Mouse (Mus musculus): ENCODE data around the gene Mcts2. TPM values are rescaled to one million over a fixed set of nuclear protein-coding genes. Genes with fewer than 3 reads are reported as not detected.

Gene Mcts2
- polyA plus RNA-seq, 1 experiment from 2014 or later, result 25.6 TPM

- H3K9me3 ChIP-seq (ENCODE audit: control insufficient read depth, low read length), result 0 out of 2 replicates have a peak, but pooled peaks cover 4% of the 10 kb centered on the region
- H3K4me3 ChIP-seq (ENCODE audit: control insufficient read depth in 1 of 2, insufficient read depth in 1 of 2, low read depth in 1 of 2, low read length in 2 of 2), result no peak overlapping the region
- H3K27ac ChIP-seq (replicated peaks in 1 of 2; ENCODE audit: control insufficient read depth in 1 of 2, insufficient read depth in 1 of 2, low read depth in 2 of 2, low read length in 2 of 2), result peak overlapping the region in 1 of 2 experiments; percentile 24; a peak in 1 of 4 replicates
- H3K9ac ChIP-seq (ENCODE audit: low read length), result peak overlapping the region; percentile 25; the same call in 1 of the 2 replicates
- no peak for ATAC-seq (ENCODE audit: insufficient number of reproducible peaks, insufficient read depth, low FRiP score, low read depth)
- peaks cover 4 to 11% of the 10 kb centered on the region in 2 experiments; a peak in 2 of 4 replicates for H3K4me1 ChIP-seq (ENCODE audit: control insufficient read depth in 2 of 2, insufficient read depth in 2 of 2, low read length in 2 of 2)
- peaks cover 70% of the 10 kb centered on the region for H3K36me3 ChIP-seq (ENCODE audit: control insufficient read depth, insufficient read depth, low read length)
- 68% methylated on average over 7 of the region's 7 CpGs for WGBS
- H3K4me2 ChIP-seq (ENCODE audit: low read length), result no peak overlapping the region
- H3K27me3 ChIP-seq (ENCODE audit: control insufficient read depth, insufficient read depth, low read length), result no peaks in the 10 kb centered on the region
These were observed 4.9 kb downstream of the Mcts2 start for GRCm38 (mm10) chr2:152691564-152692217.

GRCm38 (mm10) chr2:152693233-152693632 lies 6.4 kb downstream of the Mcts2 start:
- peak overlapping the region; percentile 47 for H3K4me2 ChIP-seq (ENCODE audit: low read length)
- whole genome bisulfite sequencing, result 17% methylated on average over 9 of the region's 9 CpGs
- peaks cover 4 to 11% of the 10 kb centered on the region in 2 experiments; a peak in 2 of 4 replicates for H3K4me1 ChIP-seq (ENCODE audit: control insufficient read depth in 2 of 2, insufficient read depth in 2 of 2, low read length in 2 of 2)
- H3K36me3 ChIP-seq (ENCODE audit: control insufficient read depth, insufficient read depth, low read length), result peaks cover 70% of the 10 kb centered on the region
- ATAC-seq (ENCODE audit: insufficient number of reproducible peaks, insufficient read depth, low FRiP score, low read depth), result no peak
- H3K27ac ChIP-seq (replicated peaks in 1 of 2; ENCODE audit: control insufficient read depth in 1 of 2, insufficient read depth in 1 of 2, low read depth in 2 of 2, low read length in 2 of 2), result 0 out of 4 replicates have a peak overlapping the region, but pooled peaks of 1 of the 2 experiments have one; percentile 37
- H3K27me3 ChIP-seq (ENCODE audit: control insufficient read depth, insufficient read depth, low read length), result no peaks in the 10 kb centered on the region
- H3K4me3 ChIP-seq (ENCODE audit: control insufficient read depth in 1 of 2, insufficient read depth in 1 of 2, low read depth in 1 of 2, low read length in 2 of 2), result no peak overlapping the region
- H3K9ac ChIP-seq (ENCODE audit: low read length), result peak overlapping the region; percentile 58; the same call in 1 of the 2 replicates
- H3K9me3 ChIP-seq (ENCODE audit: control insufficient read depth, low read length), result no peaks in the 10 kb centered on the region

GRCm38 (mm10) chr2:152693735-152694134 lies 6.9 kb downstream of the Mcts2 start:
- Histone ChIP-seq H3K9me3 (ENCODE audit: control insufficient read depth, low read length) (no peaks in the 10 kb centered on the region), H3K27ac (replicated peaks in 1 of 2; ENCODE audit: control insufficient read depth in 1 of 2, insufficient read depth in 1 of 2, low read depth in 2 of 2, low read length in 2 of 2) (0 out of 4 replicates have a peak overlapping the region, but pooled peaks of 1 of the 2 experiments have one; percentile 37), H3K9ac (ENCODE audit: low read length) (peak overlapping the region; percentile 58; the same call in 1 of the 2 replicates), H3K27me3 (ENCODE audit: control insufficient read depth, insufficient read depth, low read length) (no peaks in the 10 kb centered on the region), H3K36me3 (ENCODE audit: control insufficient read depth, insufficient read depth, low read length) (peaks cover 70% of the 10 kb centered on the region), H3K4me2 (ENCODE audit: low read length) (peak overlapping the region; percentile 47), H3K4me3 (ENCODE audit: control insufficient read depth in 1 of 2, insufficient read depth in 1 of 2, low read depth in 1 of 2, low read length in 2 of 2) (no peak overlapping the region), H3K4me1 (ENCODE audit: control insufficient read depth in 2 of 2, insufficient read depth in 2 of 2, low read length in 2 of 2) (peaks cover 4 to 11% of the 10 kb centered on the region in 2 experiments; a peak in 2 of 4 replicates)
- 82% methylated on average over 13 of the region's 13 CpGs for WGBS
- no peak for ATAC-seq (ENCODE audit: insufficient number of reproducible peaks, insufficient read depth, low FRiP score, low read depth)

GRCm38 (mm10) chr2:152694708-152695107 lies 7.9 kb downstream of the Mcts2 start:
- Histone ChIP-seq H3K4me1 (ENCODE audit: control insufficient read depth in 2 of 2, insufficient read depth in 2 of 2, low read length in 2 of 2) (peaks cover 4 to 19% of the 10 kb centered on the region in 2 experiments; a peak in 2 of 4 replicates), H3K27ac (replicated peaks in 1 of 2; ENCODE audit: control insufficient read depth in 1 of 2, insufficient read depth in 1 of 2, low read depth in 2 of 2, low read length in 2 of 2) (0 out of 4 replicates have a peak overlapping the region, but pooled peaks of 1 of the 2 experiments have one; percentile 6), H3K36me3 (ENCODE audit: control insufficient read depth, insufficient read depth, low read length) (peaks cover 70% of the 10 kb centered on the region), H3K9me3 (ENCODE audit: control insufficient read depth, low read length) (no peaks in the 10 kb centered on the region), H3K9ac (ENCODE audit: low read length) (peak overlapping the region; percentile 47; the same call in 1 of the 2 replicates), H3K27me3 (ENCODE audit: control insufficient read depth, insufficient read depth, low read length) (no peaks in the 10 kb centered on the region), H3K4me3 (ENCODE audit: control insufficient read depth in 1 of 2, insufficient read depth in 1 of 2, low read depth in 1 of 2, low read length in 2 of 2) (no peak overlapping the region), H3K4me2 (ENCODE audit: low read length) (no peak overlapping the region)
- WGBS, result 54% methylated on average over 7 of the region's 7 CpGs
- no peak for ATAC-seq (ENCODE audit: insufficient number of reproducible peaks, insufficient read depth, low FRiP score, low read depth)

- Histone ChIP-seq H3K27ac (replicated peaks in 1 of 2; ENCODE audit: control insufficient read depth in 1 of 2, insufficient read depth in 1 of 2, low read depth in 2 of 2, low read length in 2 of 2) (no peak overlapping the region), H3K4me3 (ENCODE audit: control insufficient read depth in 1 of 2, insufficient read depth in 1 of 2, low read depth in 1 of 2, low read length in 2 of 2) (no peak overlapping the region), H3K9ac (ENCODE audit: low read length) (peak overlapping the region; percentile 72; the same call in 1 of the 2 replicates), H3K9me3 (ENCODE audit: control insufficient read depth, low read length) (no peaks in the 10 kb centered on the region), H3K4me2 (ENCODE audit: low read length) (no peak overlapping the region), H3K4me1 (ENCODE audit: control insufficient read depth in 2 of 2, insufficient read depth in 2 of 2, low read length in 2 of 2) (peaks cover 4 to 21% of the 10 kb centered on the region in 2 experiments; a peak in 2 of 4 replicates), H3K27me3 (ENCODE audit: control insufficient read depth, insufficient read depth, low read length) (no peaks in the 10 kb centered on the region), H3K36me3 (ENCODE audit: control insufficient read depth, insufficient read depth, low read length) (peaks cover 72% of the 10 kb centered on the region)
- no peak for ATAC-seq (ENCODE audit: insufficient number of reproducible peaks, insufficient read depth, low FRiP score, low read depth)
- 77% methylated on average over 10 of the region's 10 CpGs for WGBS
These were observed 9.2 kb downstream of the Mcts2 start for GRCm38 (mm10) chr2:152696016-152696415.

- Histone ChIP-seq H3K9me3 (ENCODE audit: control insufficient read depth, low read length) (no peaks in the 10 kb centered on the region), H3K36me3 (ENCODE audit: control insufficient read depth, insufficient read depth, low read length) (peaks cover 78% of the 10 kb centered on the region), H3K9ac (ENCODE audit: low read length) (peak overlapping the region; percentile 72), H3K27ac (replicated peaks in 1 of 2; ENCODE audit: control insufficient read depth in 1 of 2, insufficient read depth in 1 of 2, low read depth in 2 of 2, low read length in 2 of 2) (peak overlapping the region; percentile 18 to 41; a peak in 3 of 4 replicates), H3K4me3 (ENCODE audit: control insufficient read depth in 1 of 2, insufficient read depth in 1 of 2, low read depth in 1 of 2, low read length in 2 of 2) (no peak overlapping the region), H3K27me3 (ENCODE audit: control insufficient read depth, insufficient read depth, low read length) (no peaks in the 10 kb centered on the region), H3K4me2 (ENCODE audit: low read length) (no peak overlapping the region), H3K4me1 (ENCODE audit: control insufficient read depth in 2 of 2, insufficient read depth in 2 of 2, low read length in 2 of 2) (peaks cover 4 to 21% of the 10 kb centered on the region in 2 experiments; a peak in 2 of 4 replicates)
- 41% methylated on average over 20 of the region's 20 CpGs for WGBS
- 0 out of 2 replicates have a peak, but pooled peaks have one; percentile 4 for ATAC-seq (ENCODE audit: insufficient number of reproducible peaks, insufficient read depth, low FRiP score, low read depth)
These were observed 9.8 kb downstream of the Mcts2 start for GRCm38 (mm10) chr2:152696476-152697164.

GRCm38 (mm10) chr2:152700138-152700537 lies 13.3 kb downstream of the Mcts2 start:
- H3K27ac ChIP-seq (replicated peaks in 1 of 2; ENCODE audit: control insufficient read depth in 1 of 2, insufficient read depth in 1 of 2, low read depth in 2 of 2, low read length in 2 of 2), result no peak overlapping the region
- H3K27me3 ChIP-seq (ENCODE audit: control insufficient read depth, insufficient read depth, low read length), result no peaks in the 10 kb centered on the region
- no peaks in the 10 kb centered on the region for H3K9me3 ChIP-seq (ENCODE audit: control insufficient read depth, low read length)
- no peak overlapping the region for H3K4me3 ChIP-seq (ENCODE audit: control insufficient read depth in 1 of 2, insufficient read depth in 1 of 2, low read depth in 1 of 2, low read length in 2 of 2)
- H3K9ac ChIP-seq (ENCODE audit: low read length), result no peak overlapping the region
- no peak for ATAC-seq (ENCODE audit: insufficient number of reproducible peaks, insufficient read depth, low FRiP score, low read depth)
- 97% methylated on average over 10 of the region's 10 CpGs for WGBS
- H3K4me1 ChIP-seq (ENCODE audit: control insufficient read depth in 2 of 2, insufficient read depth in 2 of 2, low read length in 2 of 2), result peaks cover 2 to 10% of the 10 kb centered on the region in 2 experiments; a peak in 2 of 4 replicates
- H3K4me2 ChIP-seq (ENCODE audit: low read length), result no peak overlapping the region
- H3K36me3 ChIP-seq (ENCODE audit: control insufficient read depth, insufficient read depth, low read length), result peaks cover 100% of the 10 kb centered on the region

Measured in heart, embryonic 14.5 days (tissue).